Mouse (Mus musculus) ZHBTc4 (cell line): Measurements from ENCODE around the gene Dusp9.

Experiments
- DNase-seq: peaks from one replicate; pipeline ENCODE4 v3.0.0-alpha.2; 2011; ENCODE audit warnings: low read depth, low spot score

Gene Dusp9

GRCm38 (mm10) chrX:73663143-73663542, 23.9 kb downstream of the Dusp9 start:
- no peak for DNase-seq

DNA sequence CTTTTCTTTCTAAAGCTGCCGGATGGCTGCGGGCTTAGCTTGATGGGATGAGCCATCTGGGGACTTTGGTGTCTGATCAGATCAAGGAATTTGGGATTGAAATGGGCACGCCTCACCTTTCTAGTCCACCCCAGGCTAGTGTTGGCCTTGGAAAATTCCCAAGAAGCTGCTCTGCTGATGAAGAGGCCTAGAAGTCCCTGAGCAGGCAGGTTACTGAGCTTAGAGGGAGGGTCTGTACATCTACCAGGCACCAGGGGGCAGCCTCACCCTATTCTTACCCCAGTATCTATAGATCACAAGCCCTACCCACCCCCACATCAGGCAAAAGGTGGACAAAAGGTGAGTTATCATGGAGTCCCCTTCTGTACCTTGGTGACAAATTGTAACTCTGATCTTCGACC, 32.8 kb downstream of the Dusp9 start:
- peak; percentile 92 for DNase-seq

DNA sequence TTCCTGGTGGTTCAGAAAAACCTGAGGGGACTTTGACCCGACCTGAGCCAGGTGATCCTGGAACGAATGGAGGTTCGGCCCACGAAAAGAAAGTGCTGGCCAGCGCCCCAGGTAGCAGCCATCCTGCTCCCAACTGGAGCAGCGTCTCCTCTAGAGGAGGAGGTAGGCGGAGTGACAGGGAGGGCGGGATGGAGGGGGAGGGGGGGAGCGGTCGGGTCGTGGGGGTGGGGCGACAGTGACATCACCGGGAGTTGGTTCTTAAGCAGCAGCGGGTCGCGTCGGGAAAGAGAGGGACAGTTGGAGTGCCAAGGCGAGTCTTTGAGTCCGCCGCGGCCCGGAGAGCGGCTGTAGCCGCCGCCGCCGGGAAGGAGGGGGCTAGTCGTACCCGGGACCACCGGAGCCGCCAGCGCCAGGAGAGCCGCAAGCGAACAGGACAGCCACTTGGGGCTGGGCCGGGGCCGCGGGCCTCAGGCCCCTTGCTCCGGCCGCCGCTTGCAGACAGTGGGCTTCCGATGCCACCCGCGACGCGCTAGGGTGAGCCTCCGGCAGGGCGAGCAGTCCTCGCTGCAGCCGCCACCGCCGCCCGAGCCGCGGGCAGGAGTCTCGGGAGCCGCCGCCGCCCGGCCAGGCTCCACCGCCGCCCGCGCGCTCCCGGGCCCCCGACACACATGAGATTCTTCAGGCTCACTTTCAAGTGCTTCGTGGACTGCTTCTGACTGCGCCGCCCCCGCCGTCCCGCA, 33.8 kb downstream of the Dusp9 start, which contains the start of gene Slc6a8:
Gene Slc6a8 (plus strand): TSS at position 272 of the 740 bp plus-strand sequence.
- peak; percentile 80 for DNase-seq

- DNase-seq: no peak
These were observed 34.4 kb downstream of the Dusp9 start for GRCm38 (mm10) chrX:73673619-73673967.

GRCm38 (mm10) chrX:73673968-73674661, 34.9 kb downstream of the Dusp9 start:
- DNase-seq: no peak

- no peak for DNase-seq
These were observed 36.0 kb downstream of the Dusp9 start for GRCm38 (mm10) chrX:73675231-73675630.

GRCm38 (mm10) chrX:73676668-73677067, 37.4 kb downstream of the Dusp9 start:
- DNase-seq: no peak

- peak; percentile 67 for DNase-seq
These were observed 44.9 kb downstream of the Dusp9 start for GRCm38 (mm10) chrX:73684156-73684555.

DNA sequence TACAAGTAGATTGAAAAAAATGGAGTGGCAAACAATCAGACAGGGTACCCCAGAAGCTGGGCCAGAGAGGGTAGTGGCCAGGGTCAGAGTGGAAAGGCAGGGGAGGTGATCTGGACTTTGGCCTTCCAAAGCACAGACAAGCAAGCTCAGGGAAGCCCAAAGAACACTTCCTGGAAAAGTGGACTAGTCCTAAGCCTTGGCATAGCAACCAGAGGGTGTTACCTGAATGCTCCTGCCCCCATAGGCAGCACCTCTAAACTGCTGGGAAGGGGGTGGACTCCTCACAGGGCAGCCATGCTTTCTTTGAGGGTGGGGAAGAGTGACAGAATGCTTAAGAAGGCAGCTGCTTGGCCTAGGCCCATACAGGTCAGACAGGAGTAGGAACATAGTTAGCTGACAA, 45.8 kb downstream of the Dusp9 start:
- no peak for DNase-seq

GRCm38 (mm10) chrX:73685629-73686028, 46.4 kb downstream of the Dusp9 start:
- peak; percentile 64 for DNase-seq

DNA sequence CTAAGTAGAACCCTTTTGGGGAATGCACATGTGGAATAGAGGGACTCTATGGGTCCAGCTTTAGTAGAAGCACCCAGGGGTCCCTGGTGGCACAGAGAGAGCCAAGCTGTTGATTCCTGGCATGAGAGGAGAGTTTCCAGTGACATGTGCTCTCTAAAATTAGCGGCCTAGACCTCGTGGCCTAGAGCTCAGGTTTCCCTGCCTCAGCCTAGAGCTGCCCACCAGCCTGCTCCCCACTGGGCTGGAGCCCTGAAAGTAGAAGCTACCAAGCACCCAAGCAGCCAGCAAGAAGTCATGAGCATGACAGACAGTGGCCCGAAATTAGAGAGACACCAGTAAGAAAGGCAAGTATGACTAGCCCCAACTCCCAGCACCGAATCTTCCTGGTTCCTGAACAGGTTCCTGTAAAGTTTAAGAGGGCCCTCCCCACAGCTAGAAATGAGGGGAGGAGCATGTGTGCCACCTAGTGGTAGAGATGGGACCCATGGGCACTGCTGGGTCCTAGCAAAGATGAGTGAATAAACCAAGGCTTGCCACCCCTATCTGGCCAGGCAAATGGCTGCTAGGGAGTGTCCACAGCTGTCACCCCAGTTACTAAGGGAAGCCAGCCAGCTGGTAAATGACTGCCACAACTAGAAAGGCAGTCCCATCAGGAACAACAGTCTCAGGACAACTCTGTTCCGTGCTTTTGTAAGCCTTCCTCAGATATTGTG, 51.9 kb downstream of the Dusp9 start:
- DNase-seq: peak; percentile 61
